Mouse (Mus musculus): ENCODE measurements around the gene Olfr923.
"Not testable (repeated sequence)": the region's sequence is repeated elsewhere in the genome, so short reads cannot be mapped to it uniquely, and the experiment has no call there.

Gene Olfr923

DNA sequence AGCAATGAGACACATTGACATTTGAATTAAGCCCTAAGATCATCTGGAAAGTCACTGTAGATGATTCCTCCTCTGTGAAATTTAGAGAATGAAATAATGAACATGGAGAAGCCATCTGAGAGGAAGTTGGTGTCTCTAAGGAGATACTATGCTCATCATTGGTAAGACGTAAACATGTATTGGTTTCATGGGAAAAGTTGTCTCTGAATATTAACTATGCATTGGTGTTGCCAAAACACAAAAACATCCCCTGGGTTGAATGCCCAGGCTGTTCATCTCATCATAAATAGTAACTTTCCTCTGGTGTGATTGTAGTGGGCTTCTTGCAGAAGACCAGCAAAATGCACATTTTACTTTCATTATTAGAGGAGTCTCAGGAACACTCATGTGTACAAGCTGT, at the start of gene Olfr923:
TSS of gene Olfr923 (plus strand) at position 301 of the 400 bp plus-strand sequence.
- DNase-seq (ENCODE audit: extremely low spot score, low spot score) = no peak

DNA sequence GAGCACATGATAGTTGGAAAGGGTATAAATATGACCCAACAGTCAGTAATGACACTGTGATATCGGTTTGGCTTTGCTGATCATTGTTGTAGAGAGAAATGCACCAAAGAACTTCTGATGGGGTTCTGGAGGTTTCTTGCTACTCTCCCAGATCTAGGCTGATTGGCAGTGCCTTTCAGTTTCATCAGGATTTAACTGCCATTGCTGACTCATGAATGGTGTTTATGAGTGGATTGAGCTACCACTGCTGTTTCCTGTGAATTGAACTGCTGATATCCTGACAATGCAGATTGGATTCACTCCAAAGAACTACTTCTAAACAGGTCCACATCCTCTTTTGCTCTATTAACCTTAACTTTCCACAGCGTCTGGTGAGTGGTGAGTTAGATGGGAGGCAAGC, 33.7 kb upstream of the Olfr923 start:
- no peak for DNase-seq (ENCODE audit: extremely low spot score, low spot score)

DNA sequence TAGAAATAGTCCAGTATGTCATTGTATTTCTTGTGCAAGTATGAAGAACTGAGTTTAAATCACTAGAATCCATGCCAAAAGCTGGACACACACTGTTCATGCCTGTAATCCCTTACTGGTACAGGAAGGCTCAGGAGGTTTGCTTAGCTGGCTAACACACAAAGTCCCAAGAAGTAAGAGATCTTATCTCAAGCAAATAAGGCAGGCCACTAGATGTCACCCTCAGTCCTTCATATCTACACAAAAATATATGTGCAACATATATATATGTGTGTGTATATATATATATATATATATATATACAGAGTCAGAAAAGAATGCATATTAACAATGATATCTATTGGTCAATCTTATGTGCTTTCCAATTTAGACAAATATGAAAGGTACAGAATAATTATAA, 20.6 kb upstream of the Olfr923 start:
- no peak for DNase-seq (ENCODE audit: extremely low spot score, low spot score)

DNA sequence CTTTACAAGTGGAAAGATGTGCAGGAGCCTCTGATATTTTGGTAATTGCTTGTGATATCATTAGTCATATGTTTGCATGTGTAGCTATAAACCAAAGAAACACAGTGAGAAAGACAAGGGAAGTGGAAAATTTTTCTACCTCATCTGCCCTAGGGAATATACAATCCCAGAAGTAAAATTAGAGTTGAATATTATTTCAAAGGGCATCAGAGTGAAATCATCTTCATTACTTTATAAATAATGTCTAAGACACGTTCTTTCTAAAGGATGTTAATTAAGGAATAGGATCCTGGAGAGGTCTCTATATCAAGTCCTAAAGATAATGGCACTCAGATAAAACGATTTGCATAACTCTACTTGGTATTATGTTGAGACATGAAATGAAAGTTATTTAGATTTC, 12.0 kb upstream of the Olfr923 start, which contains the start of gene Olfr922:
TSS of gene Olfr922 (plus strand) at position 301 of the 400 bp plus-strand sequence.
- DNase-seq (ENCODE audit: extremely low spot score, low spot score) = no peak

DNA sequence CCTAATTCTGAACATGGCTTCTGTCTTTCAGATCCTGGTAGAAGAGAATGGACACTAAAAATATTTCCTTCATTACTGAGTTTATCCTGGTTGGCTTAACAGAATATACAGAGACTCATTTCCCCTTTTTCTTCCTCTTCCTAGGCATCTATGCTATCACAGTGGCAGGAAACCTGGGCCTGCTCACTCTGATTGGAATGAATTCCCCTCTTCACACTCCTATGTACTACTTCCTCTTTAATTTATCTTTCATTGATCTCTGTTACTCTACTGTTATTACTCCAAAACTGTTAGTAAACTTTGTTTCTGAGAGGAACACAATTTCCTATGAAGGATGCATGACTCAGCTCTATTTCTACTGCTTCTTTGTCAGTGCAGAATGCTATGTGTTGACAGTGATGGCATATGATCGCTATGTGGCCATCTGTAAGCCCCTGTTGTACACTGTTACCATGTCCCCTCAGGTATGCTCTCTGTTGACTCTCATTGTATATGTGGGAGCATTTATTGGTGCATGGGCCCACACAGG, 10.8 kb upstream of the Olfr923 start:
- no peak for DNase-seq (ENCODE audit: extremely low spot score, low spot score)

DNA sequence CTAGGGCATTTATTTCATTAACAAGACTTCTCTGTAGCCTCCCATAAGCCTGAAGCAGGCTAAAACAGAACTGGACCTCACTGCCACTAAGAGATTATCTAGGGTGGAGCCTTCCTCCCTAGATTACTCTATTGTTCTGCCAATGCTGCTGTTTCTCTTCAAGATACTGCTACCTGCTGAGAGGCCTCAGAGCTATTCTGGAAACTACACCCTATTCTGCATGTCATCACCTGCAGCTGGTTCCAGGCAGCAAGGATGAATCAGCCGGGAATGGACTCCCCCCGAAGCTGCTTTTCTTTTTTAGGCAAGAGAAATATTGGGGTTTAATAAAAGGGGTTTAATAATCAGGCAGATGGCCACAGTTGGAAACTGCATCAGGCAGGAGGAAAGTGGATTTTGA, 6.7 kb downstream of the Olfr923 start:
- DNase-seq (ENCODE audit: extremely low spot score, low spot score) = no peak

DNA sequence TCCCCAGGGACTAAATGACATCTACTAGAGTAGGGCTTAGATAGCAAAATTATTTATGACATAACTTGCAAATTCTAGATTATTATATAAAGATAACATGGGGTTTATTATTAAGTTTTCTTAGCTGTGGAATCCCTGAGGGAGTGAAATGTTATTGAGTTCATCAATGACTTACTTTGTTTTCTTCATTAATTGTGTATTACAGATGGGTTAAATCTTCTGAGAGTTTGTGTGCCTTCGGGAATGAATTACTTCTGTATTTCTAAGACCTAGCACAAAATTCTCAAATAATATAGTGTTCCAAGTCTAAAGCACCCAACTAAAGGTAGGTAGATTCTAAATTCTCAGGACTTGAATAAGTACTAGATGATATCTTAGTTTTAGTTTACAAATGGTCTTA, 17.8 kb downstream of the Olfr923 start, which contains the start of gene Olfr924:
TSS of gene Olfr924 (plus strand) at position 301 of the 400 bp plus-strand sequence.
- no peak for DNase-seq (ENCODE audit: extremely low spot score, low spot score)

DNA sequence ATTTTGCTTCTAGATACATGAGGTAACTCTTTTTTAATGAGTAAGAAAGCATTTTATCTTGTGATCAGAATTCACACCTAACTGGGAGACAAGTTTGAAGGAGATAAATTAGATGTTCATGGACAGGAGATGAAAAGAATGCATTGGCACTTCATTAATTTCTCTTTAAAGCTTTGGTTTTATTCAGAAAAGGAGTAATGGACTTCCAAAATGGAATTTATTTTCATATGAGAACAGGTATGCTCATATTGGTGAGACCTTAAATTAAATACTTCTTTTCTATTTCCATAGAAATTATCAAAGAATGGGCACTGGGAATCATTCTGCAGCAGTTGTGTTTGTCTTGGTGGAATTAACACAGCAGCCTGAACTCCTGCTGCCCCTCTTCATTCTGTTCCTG, 28.4 kb downstream of the Olfr923 start, which contains the start of gene Olfr26:
TSS of gene Olfr26 (plus strand) at position 301 of the 400 bp plus-strand sequence.
- DNase-seq (ENCODE audit: extremely low spot score, low spot score) = no peak

DNA sequence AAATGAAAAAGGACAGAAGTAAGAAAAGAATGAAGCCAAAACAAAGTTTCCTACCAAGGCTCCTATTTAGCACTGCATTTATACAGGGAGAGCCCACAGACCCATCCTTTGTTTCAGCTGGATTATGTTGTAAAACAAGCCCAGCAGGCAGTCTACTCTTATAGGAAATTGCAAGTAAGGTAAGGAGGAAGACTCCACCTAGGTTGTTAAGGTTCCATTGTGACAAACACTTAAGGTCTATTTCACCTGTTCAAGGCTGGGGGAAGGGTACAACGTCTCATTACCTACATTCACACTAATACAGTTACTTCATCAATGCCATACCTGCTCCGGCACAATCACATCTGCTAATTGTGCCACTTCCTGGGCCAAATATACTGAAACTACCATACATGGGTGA, 48.5 kb downstream of the Olfr923 start:
- not testable (repeated sequence) for DNase-seq (ENCODE audit: extremely low spot score, low spot score)

DNA sequence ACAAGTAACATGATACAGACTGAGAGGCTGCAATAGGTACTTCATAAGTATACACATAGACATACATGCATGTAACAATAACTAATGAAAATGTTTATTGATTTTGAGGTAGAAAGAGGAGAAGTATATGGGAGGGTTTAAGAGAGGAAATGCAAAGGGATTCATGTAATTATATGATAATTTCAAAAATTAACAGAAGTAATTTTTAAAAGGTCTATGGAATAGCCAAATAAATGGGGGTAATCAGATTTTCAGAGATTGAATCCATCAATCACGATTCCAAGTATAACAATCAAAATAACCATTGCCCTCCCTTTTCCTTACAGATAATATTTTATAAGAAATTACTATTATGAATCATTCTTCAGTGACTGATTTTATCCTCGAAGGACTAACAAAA, 50.5 kb downstream of the Olfr923 start, which contains the start of gene Olfr926:
TSS of gene Olfr926 (plus strand) at position 301 of the 400 bp plus-strand sequence.
- DNase-seq (ENCODE audit: extremely low spot score, low spot score) = no peak
